Mouse (Mus musculus) hindbrain, postnatal 0 days (tissue): ENCODE data around the gene Cplane1. TPM values are rescaled to one million over a fixed set of nuclear protein-coding genes. Genes with fewer than 3 reads are reported as not detected.
"Not testable (repeated sequence)": the region's sequence is repeated elsewhere in the genome, so short reads cannot be mapped to it uniquely, and the experiment has no call there.

Experiments used
- ATAC-seq: fragments of 200-750 bp; cut with Nextera tagmentation; 2 replicates; pipeline ENCODE4 v1.8.0; 2017; ENCODE audit warnings: mild to moderate bottlenecking, moderate TSS enrichment, moderate library complexity
- DNase-seq: peaks from one replicate; pipeline ENCODE4 v3.0.0-alpha.2; 2015; ENCODE audit warnings: low spot score
- H3K27ac ChIP-seq: fragments of 300-500 bp; sonication (generic); 2 replicates; pipeline ENCODE4 v1.5.1; 2014; ENCODE audit warnings: mild to moderate bottlenecking
- H3K27me3 ChIP-seq: fragments of 300-500 bp; sonication (generic); 2 replicates; pipeline ENCODE4 v1.6.1; 2014; ENCODE audit warnings: low read length, mixed read lengths; ENCODE audit not compliant: insufficient read depth
- H3K36me3 ChIP-seq: fragments of 300-500 bp; sonication (generic); 2 replicates; pipeline ENCODE4 v1.6.1; 2014; ENCODE audit warnings: low read length, mixed read lengths; ENCODE audit not compliant: insufficient read depth
- H3K4me1 ChIP-seq: fragments of 300-500 bp; sonication (generic); 2 replicates; pipeline ENCODE4 v1.6.1; 2014; ENCODE audit warnings: antibody characterized with exemption, low read length, mixed read lengths; ENCODE audit not compliant: insufficient read depth
- H3K4me2 ChIP-seq: fragments of 300-500 bp; sonication (generic); 2 replicates; pipeline ENCODE4 v1.6.1; 2014; ENCODE audit warnings: low read depth, mild to moderate bottlenecking, low read length, moderate library complexity, mixed read lengths
- H3K4me3 ChIP-seq: fragments of 300-500 bp; sonication (generic); 2 replicates; pipeline ENCODE4 v1.5.1; 2014; ENCODE audit warnings: low read length
- H3K9ac ChIP-seq: fragments of 300-500 bp; sonication (generic); replicated peaks from 2 replicates; pipeline ENCODE4 v1.6.1; 2014; ENCODE audit warnings: mild to moderate bottlenecking, low read length, moderate library complexity, mixed read lengths
- H3K9me3 ChIP-seq: fragments of 300-500 bp; sonication (generic); 2 replicates; pipeline ENCODE4 v1.6.1; 2016; ENCODE audit warnings: low read length, mixed read lengths
- CTCF ChIP-seq: IDR thresholded peaks from 2 replicates; pipeline ENCODE4 v1.5.1; 2016; ENCODE audit warnings: antibody characterized with exemption, control low read depth, low read depth
- WGBS: fragments of 180-500 bp; shearing (Covaris S2); extraction: QIAGEN DNeasy Blood & Tissue Kit; methylation state at CpG from one replicate; pipeline ENCODE4 v1.1.7; 2014; 5-methylcytosine and 5-hydroxymethylcytosine counted together
- polyA plus RNA-seq: library from polyadenylated mRNA; unstranded; fragments of >200 nt; fragmentation: Nextera tagmentation; extraction: Ambion mirVana; gene quantifications from 2 replicates; pipeline ENCODE4 v1.2.1, GENCODE M21; 2015
- total RNA-seq: library from RNA; depleted of rRNA; stranded (reverse); fragments of >200 nt; gene quantifications from 2 replicates; pipeline ENCODE4 v1.2.3, GENCODE M21; 2014

Gene Cplane1
- total and polyA plus RNA-seq, 2 experiments from 2014 or later: 13.4 to 19.4 TPM

- DNase-seq (no peak), ATAC-seq (no peak)
- Histone ChIP-seq H3K4me3 (no peak overlapping the region), H3K9ac (no peak overlapping the region), H3K27ac (no peak overlapping the region), H3K4me2 (no peak overlapping the region), H3K27me3 (no peaks in the 10 kb centered on the region), H3K36me3 (peaks cover 46% of the 10 kb centered on the region), H3K4me1 (no peaks in the 10 kb centered on the region), H3K9me3 (no peaks in the 10 kb centered on the region)
- no peak for TF ChIP-seq CTCF
- 93% methylated on average over 3 of the region's 3 CpGs for WGBS
Observed at GRCm38 (mm10) chr15:8189563-8189962, 20.7 kb downstream of the Cplane1 start.

DNA sequence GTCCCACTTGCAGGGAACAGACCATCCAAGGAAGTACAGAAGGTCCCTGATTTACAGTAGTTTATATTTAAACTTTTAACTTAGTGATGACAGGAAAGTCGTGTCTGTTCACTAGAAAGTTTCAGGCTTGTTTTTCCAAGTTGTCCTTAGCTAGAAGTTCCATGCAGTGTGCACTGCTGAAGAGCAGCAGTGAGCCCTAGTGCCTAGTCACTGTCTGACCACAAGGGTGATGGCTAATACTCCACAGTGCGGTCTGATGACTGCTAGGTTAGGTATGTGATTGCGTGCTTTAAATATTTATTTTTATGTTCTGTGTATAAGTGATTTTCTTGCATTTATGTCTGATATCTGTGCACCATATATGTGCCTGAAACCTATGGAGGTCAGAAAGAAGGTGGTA lies 21.5 kb downstream of the Cplane1 start:
- WGBS: 98% methylated on average over 3 of the region's 3 CpGs
- Histone ChIP-seq H3K4me3 (no peak overlapping the region), H3K9me3 (no peaks in the 10 kb centered on the region), H3K9ac (no peak overlapping the region), H3K27me3 (no peaks in the 10 kb centered on the region), H3K27ac (no peak overlapping the region), H3K4me1 (no peaks in the 10 kb centered on the region), H3K36me3 (peaks cover 54% of the 10 kb centered on the region), H3K4me2 (no peak overlapping the region)
- TF ChIP-seq CTCF: no peak
- ATAC-seq: no peak
- no peak for DNase-seq

DNA sequence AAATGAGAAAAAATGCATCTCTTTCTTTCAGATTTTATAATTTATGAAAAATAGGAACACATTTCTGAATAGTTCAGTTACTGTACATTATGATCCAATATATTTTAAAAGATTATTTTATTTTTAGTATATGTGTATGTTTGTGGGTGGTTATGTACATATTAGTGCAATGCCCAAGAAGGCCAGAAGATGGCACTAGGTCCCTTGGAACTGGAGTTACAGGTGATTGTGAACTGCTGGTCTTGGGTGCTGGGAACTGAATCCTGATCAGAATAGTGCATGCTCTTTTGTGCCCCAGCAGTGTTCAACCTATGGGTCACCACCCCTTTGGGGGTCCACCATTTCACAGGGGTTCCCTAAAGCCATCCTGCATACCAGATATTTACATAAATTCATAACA lies 31.4 kb downstream of the Cplane1 start:
- no peaks in the 10 kb centered on the region for H3K4me1 ChIP-seq
- DNase-seq (no peak), ATAC-seq (no peak)
- TF ChIP-seq CTCF: peak; percentile 30; the same call in 1 of the 2 replicates
- H3K27me3 ChIP-seq: no peaks in the 10 kb centered on the region
- peaks cover 44% of the 10 kb centered on the region for H3K36me3 ChIP-seq
- no peak overlapping the region for H3K4me2 ChIP-seq
- no peak overlapping the region for H3K9ac ChIP-seq
- no peak overlapping the region for H3K4me3 ChIP-seq
- no peak overlapping the region for H3K27ac ChIP-seq
- H3K9me3 ChIP-seq: no peaks in the 10 kb centered on the region

- Histone ChIP-seq H3K27ac (no peak overlapping the region), H3K27me3 (no peaks in the 10 kb centered on the region), H3K9me3 (no peaks in the 10 kb centered on the region), H3K9ac (no peak overlapping the region), H3K4me2 (no peak overlapping the region), H3K4me1 (no peaks in the 10 kb centered on the region), H3K36me3 (peaks cover 29% of the 10 kb centered on the region), H3K4me3 (no peak overlapping the region)
- no peak for TF ChIP-seq CTCF
- DNase-seq (no peak), ATAC-seq (no peak)
- WGBS: 91% methylated on average over 6 of the region's 6 CpGs
Observed at GRCm38 (mm10) chr15:8208362-8208761, 39.5 kb downstream of the Cplane1 start.

- H3K4me3 ChIP-seq: no peak overlapping the region
- no peaks in the 10 kb centered on the region for H3K4me1 ChIP-seq
Observed at GRCm38 (mm10) chr15:8214811-8215210, 45.9 kb downstream of the Cplane1 start.

DNA sequence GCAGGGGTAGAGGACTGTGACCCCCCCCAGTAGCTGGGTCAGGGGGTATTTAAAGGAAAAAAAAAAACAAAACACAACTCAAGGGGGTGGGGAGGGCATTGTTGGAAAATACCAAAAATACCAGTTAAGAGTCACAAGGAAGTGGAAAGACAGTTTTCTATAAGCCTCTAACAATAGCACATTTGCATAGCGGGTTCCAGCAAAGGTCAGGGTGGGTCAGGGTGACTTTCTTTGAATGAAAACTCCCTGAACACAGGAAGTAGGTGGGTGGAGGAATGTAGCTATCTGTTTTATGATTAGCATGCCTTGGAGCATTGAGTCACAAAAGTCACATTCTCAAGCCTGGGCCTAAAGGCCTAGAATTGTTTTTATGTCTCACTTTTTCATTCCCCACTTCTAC lies 65.3 kb downstream of the Cplane1 start:
- not testable (repeated sequence) for H3K4me2 ChIP-seq, H3K27ac ChIP-seq, H3K9me3 ChIP-seq, ATAC-seq, H3K4me3 ChIP-seq, H3K27me3 ChIP-seq, H3K4me1 ChIP-seq, DNase-seq, H3K9ac ChIP-seq
- WGBS: 81% methylated on average over 1 of the region's 1 CpGs
- H3K36me3 ChIP-seq: peaks cover 69% of the 10 kb centered on the region

More at GRCm38 (mm10) chr15:8214811-8215210, 45.9 kb downstream of the Cplane1 start:
- H3K36me3 ChIP-seq: peaks cover 49% of the 10 kb centered on the region
- H3K27me3 ChIP-seq: no peaks in the 10 kb centered on the region
- TF ChIP-seq CTCF: no peak
- no peak overlapping the region for H3K9ac ChIP-seq
- 95% methylated on average over 13 of the region's 13 CpGs for WGBS
- no peaks in the 10 kb centered on the region for H3K9me3 ChIP-seq
- DNase-seq (no peak), ATAC-seq (no peak)
- H3K4me2 ChIP-seq: no peak overlapping the region
- H3K27ac ChIP-seq: no peak overlapping the region

GRCm38 (mm10) chr15:8265946-8266345 lies 97.0 kb downstream of the Cplane1 start:
- no peak overlapping the region for H3K4me3 ChIP-seq
- H3K4me2 ChIP-seq: no peak overlapping the region
- 86% methylated on average over 3 of the region's 3 CpGs for WGBS
- H3K27me3 ChIP-seq: no peaks in the 10 kb centered on the region
- H3K27ac ChIP-seq: no peak overlapping the region
- no peaks in the 10 kb centered on the region for H3K4me1 ChIP-seq
- no peak for TF ChIP-seq CTCF
- DNase-seq (no peak), ATAC-seq (no peak)
- H3K36me3 ChIP-seq: peaks cover 74% of the 10 kb centered on the region
- no peak overlapping the region for H3K9ac ChIP-seq
- no peaks in the 10 kb centered on the region for H3K9me3 ChIP-seq
